Mouse (Mus musculus): ENCODE measurements around the gene Eme2. TPM values are rescaled to one million over a fixed set of nuclear protein-coding genes. Genes with fewer than 3 reads are reported as not detected.

Gene Eme2
- polyA plus RNA-seq, 1 experiment from 2014 or later = 12.2 TPM

DNA sequence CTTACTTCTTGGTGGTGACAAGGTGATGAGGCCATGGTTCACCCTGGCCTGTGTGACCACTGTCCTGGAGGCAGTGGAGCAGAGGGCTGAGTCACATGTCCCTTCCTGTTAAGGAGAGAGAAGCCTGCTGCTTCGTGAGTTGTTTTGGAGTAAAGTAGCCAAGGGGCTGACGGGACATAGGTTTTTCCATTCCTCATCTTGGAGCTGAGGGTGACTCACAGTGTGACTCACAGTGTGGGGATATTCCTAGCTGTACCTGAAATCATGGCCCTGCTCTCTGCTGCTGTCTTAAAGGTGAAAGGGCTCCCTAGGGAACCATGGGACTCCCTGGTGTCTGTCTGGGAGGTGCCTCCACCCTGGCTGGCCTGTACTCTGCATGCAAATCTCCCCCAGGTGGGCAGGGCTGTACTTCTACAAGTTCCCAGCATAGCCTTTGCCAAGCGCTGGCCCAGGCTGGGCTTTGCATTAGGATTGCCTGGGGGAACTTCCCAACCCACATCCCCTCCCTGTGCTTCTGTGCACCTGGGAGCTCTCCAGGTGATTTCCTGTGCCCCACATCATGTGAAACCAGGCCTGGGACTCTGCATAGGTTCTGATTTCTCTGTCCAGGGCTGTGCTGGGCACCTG lies 38.9 kb downstream of the Eme2 start:
- Histone ChIP-seq H3K36me3 (ENCODE audit: control insufficient read depth, insufficient read depth) (peaks cover 27% of the 10 kb centered on the region), H3K27ac (ENCODE audit: low read length) (peak overlapping the region; percentile 40)

DNA sequence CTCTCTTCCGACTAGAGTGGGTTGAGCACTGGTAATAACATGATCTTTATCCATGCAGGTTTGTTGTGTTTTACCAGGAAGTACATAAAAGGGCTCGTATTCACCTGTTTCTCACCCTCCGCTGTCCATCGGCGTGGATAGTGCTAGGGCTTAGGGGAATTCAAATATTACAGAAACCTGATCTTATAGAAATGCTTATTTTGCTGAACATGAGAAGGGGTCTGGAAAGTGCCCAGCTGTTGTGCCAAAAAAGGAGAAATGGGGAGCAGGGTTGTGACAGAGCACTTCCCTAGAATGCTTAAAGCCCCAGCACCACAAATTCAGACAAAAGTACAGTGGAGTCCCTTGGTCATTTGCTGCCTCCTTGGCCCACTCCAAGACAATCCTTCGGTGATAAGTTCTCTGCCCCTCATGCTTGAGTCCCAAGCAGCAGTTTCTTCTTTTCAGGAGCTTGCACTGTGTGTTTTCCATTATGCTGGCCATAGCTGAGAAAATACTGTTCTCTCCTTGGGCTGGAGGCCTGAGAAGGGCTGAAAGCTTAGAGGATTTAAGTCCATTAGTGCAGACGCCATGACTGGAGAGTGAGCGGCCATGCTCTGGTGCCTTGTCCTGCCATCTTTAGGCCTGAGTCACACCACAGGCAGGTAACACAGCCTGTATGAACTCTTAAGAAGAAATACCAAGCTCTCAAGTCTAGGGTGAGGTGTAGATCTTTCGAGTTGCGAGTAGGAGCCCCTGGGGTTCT lies 43.3 kb downstream of the Eme2 start:
- Histone ChIP-seq H3K36me3 (ENCODE audit: control insufficient read depth, insufficient read depth) (peaks cover 25% of the 10 kb centered on the region), H3K9ac (ENCODE audit: low read depth, low read length) (peak overlapping the region; percentile 93), H3K4me2 (ENCODE audit: low read depth, low read length) (peak overlapping the region; percentile 87), H3K27ac (ENCODE audit: low read length) (peak overlapping the region; percentile 99; the same call in 1 of the 2 replicates), H3K27me3 (ENCODE audit: control insufficient read depth, insufficient read depth, low read depth, low read length) (no peaks in the 10 kb centered on the region), H3K4me3 (ENCODE audit: low read depth, low read length) (peak overlapping the region; percentile 98), H3K4me1 (ENCODE audit: control insufficient read depth, low read depth, low read length) (peaks cover 20% of the 10 kb centered on the region), H3K9me3 (replicated peaks; ENCODE audit: control insufficient read depth, low read length) (no peaks in the 10 kb centered on the region)
- WGBS (ENCODE audit: insufficient replicate concordance) = 77% methylated on average over 10 of the region's 10 CpGs
- ATAC-seq (ENCODE audit: low read depth) = no peak

More for the DNA sequence above, 38.9 kb downstream of the Eme2 start:
- H3K9ac ChIP-seq (ENCODE audit: low read depth, low read length) = no peak overlapping the region
- ATAC-seq (ENCODE audit: low read depth) = no peak
- 83% methylated on average over 3 of the region's 3 CpGs for WGBS (ENCODE audit: insufficient replicate concordance)
- H3K27me3 ChIP-seq (ENCODE audit: control insufficient read depth, insufficient read depth, low read depth, low read length) = no peaks in the 10 kb centered on the region
- no peak overlapping the region for H3K4me2 ChIP-seq (ENCODE audit: low read depth, low read length)
- H3K4me1 ChIP-seq (ENCODE audit: control insufficient read depth, low read depth, low read length) = peaks cover 50% of the 10 kb centered on the region
- H3K4me3 ChIP-seq (ENCODE audit: low read depth, low read length) = no peak overlapping the region
- no peaks in the 10 kb centered on the region for H3K9me3 ChIP-seq (replicated peaks; ENCODE audit: control insufficient read depth, low read length)

DNA sequence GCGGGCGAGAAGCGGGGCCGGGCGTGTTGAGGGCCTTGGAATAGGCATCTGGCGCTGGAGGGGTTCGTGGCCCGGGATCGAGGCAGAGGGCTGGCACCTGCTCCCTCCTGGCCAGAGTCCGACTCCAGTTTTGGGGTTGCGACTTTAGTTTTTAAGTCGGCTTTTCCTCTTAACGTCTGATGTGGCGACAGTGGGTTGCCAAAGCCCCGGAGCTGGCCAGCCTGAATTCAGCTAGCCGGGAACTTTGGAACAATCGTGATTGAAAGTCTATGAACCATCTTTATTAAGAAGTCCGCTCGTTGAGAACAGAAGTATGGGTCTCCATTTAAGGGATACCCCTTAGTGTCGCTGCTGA lies 44.1 kb downstream of the Eme2 start:
- under 1% methylated on average over 20 of the region's 20 CpGs for WGBS (ENCODE audit: insufficient replicate concordance)
- Histone ChIP-seq H3K4me3 (ENCODE audit: low read depth, low read length) (peak overlapping the region; percentile 98), H3K4me2 (ENCODE audit: low read depth, low read length) (peak overlapping the region; percentile 87), H3K4me1 (ENCODE audit: control insufficient read depth, low read depth, low read length) (peaks cover 15% of the 10 kb centered on the region), H3K27ac (ENCODE audit: low read length) (peak overlapping the region; percentile 99), H3K27me3 (ENCODE audit: control insufficient read depth, insufficient read depth, low read depth, low read length) (no peaks in the 10 kb centered on the region), H3K9ac (ENCODE audit: low read depth, low read length) (peak overlapping the region; percentile 93), H3K9me3 (replicated peaks; ENCODE audit: control insufficient read depth, low read length) (no peaks in the 10 kb centered on the region), H3K36me3 (ENCODE audit: control insufficient read depth, insufficient read depth) (peaks cover 25% of the 10 kb centered on the region)
- no peak for ATAC-seq (ENCODE audit: low read depth)

DNA sequence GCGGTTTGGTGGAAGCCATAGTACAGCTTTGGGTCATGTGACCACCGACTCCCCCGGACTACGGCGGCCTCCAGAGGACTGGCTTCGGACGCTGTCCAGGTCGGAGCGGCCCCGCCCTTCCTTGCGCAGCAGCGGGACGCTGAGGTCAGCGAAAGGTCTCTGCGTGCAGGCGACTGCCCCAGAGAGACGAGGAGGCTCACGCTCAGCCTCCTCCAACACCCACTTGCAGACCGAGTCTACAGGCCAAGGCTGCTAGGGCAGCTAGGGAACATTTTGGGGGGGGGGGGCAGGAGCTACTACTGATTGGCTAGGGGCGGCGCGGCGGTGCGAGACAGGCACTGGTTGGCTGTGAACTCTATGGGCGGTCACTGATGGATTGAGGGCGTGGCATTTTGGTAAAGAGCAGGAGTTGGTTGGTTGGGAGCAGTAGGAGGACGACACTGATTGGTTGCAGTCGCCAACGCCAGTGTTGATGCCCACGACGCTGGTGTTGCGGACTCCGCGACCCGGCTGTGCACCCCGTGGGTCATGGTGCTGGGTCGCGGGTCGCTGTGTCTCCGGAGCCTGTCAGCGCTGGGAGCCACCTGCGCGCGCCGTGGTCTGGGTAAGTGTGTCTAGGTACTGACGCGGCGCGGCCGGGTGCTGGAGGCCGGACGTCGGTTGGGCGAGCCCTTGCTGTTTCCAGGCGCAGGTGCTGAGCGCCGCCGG lies 44.7 kb downstream of the Eme2 start, which contains the start of gene Fahd1:
Fahd1 (minus strand) TSS at position 300 of the 708 bp plus-strand sequence.
- ATAC-seq (ENCODE audit: low read depth) = peak; percentile 89
- WGBS (ENCODE audit: insufficient replicate concordance) = under 1% methylated on average over 58 of the region's 58 CpGs

GRCm38 (mm10) chr17:24849733-24850064 lies 45.2 kb downstream of the Eme2 start:
- Histone ChIP-seq H3K36me3 (ENCODE audit: control insufficient read depth, insufficient read depth) (peaks cover 19% of the 10 kb centered on the region), H3K9ac (ENCODE audit: low read depth, low read length) (peak overlapping the region; percentile 93), H3K4me2 (ENCODE audit: low read depth, low read length) (peak overlapping the region; percentile 72), H3K4me1 (ENCODE audit: control insufficient read depth, low read depth, low read length) (peaks cover 15% of the 10 kb centered on the region), H3K4me3 (ENCODE audit: low read depth, low read length) (peak overlapping the region; percentile 98), H3K27me3 (ENCODE audit: control insufficient read depth, insufficient read depth, low read depth, low read length) (no peaks in the 10 kb centered on the region), H3K27ac (ENCODE audit: low read length) (peak overlapping the region; percentile 99), H3K9me3 (replicated peaks; ENCODE audit: control insufficient read depth, low read length) (no peaks in the 10 kb centered on the region)
- WGBS (ENCODE audit: insufficient replicate concordance) = under 1% methylated on average over 21 of the region's 21 CpGs
- ATAC-seq (ENCODE audit: low read depth) = peak; percentile 22

More for the DNA sequence above, 44.7 kb downstream of the Eme2 start, which contains the start of gene Fahd1:
- Histone ChIP-seq H3K9ac (ENCODE audit: low read depth, low read length) (peak within 1 kb of the TSS; percentile 93), H3K4me2 (ENCODE audit: low read depth, low read length) (peak within 1 kb of the TSS; percentile 87), H3K4me3 (ENCODE audit: low read depth, low read length) (peak within 1 kb of the TSS; percentile 98), H3K27ac (ENCODE audit: low read length) (peak within 1 kb of the TSS; percentile 99), H3K4me1 (ENCODE audit: control insufficient read depth, low read depth, low read length) (peaks cover 15% of the 10 kb centered on the region), H3K9me3 (replicated peaks; ENCODE audit: control insufficient read depth, low read length) (no peaks in the 10 kb centered on the region), H3K27me3 (ENCODE audit: control insufficient read depth, insufficient read depth, low read depth, low read length) (no peaks in the 10 kb centered on the region), H3K36me3 (ENCODE audit: control insufficient read depth, insufficient read depth) (peaks cover 20% of the 10 kb centered on the region)

DNA sequence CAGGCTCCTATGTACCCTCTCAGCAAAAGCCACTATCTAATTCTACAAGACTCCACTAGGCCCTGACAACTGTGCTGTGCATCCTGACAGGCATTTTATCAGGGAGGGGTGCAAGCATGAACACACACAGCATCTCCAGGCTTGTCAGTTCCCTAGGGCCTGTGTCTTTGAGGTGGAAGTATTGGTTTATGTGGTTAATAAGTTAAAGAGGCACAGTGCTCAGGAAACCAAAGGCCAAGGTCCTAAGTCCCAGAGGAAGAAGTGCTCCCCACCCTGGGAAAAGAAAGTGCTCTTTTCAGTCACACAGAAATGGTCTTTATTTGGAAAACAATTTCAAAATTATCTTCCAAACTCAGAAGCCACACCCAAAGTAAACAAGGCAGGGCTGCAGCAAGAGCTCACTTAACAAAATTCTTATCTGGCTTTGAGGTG lies 46.3 kb downstream of the Eme2 start:
- ATAC-seq (ENCODE audit: low read depth) = peak; percentile 38
- Histone ChIP-seq H3K4me1 (ENCODE audit: control insufficient read depth, low read depth, low read length) (peaks cover 15% of the 10 kb centered on the region), H3K9ac (ENCODE audit: low read depth, low read length) (peak overlapping the region; percentile 68), H3K27ac (ENCODE audit: low read length) (peak overlapping the region; percentile 98), H3K27me3 (ENCODE audit: control insufficient read depth, insufficient read depth, low read depth, low read length) (no peaks in the 10 kb centered on the region), H3K36me3 (ENCODE audit: control insufficient read depth, insufficient read depth) (peaks cover 12% of the 10 kb centered on the region), H3K4me2 (ENCODE audit: low read depth, low read length) (peak overlapping the region; percentile 72), H3K9me3 (replicated peaks; ENCODE audit: control insufficient read depth, low read length) (no peaks in the 10 kb centered on the region), H3K4me3 (ENCODE audit: low read depth, low read length) (peak overlapping the region; percentile 98)

DNA sequence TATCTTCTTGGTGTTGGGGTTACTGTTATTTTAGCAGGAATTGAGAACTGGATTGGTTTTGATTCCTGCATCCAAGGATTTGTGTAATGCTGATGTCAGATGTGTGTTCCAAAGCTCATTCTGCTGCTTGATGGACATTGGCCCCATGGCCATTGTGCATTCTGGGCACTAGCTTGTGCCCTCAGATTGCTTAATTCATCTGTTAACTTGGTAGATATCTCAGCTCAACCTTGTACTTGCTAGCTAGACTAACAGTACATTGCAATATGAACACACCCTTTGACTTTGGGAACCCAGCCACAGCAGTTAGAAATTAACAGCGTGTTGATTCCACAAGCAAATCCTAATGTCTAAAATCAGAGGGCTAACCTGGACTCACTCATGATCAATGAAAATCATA lies 47.5 kb downstream of the Eme2 start:
- Histone ChIP-seq H3K4me3 (ENCODE audit: low read depth, low read length) (peak overlapping the region; percentile 47), H3K4me2 (ENCODE audit: low read depth, low read length) (peak overlapping the region; percentile 72), H3K9ac (ENCODE audit: low read depth, low read length) (peak overlapping the region; percentile 49), H3K27me3 (ENCODE audit: control insufficient read depth, insufficient read depth, low read depth, low read length) (no peaks in the 10 kb centered on the region), H3K36me3 (ENCODE audit: control insufficient read depth, insufficient read depth) (no peaks in the 10 kb centered on the region; the same call in 1 of the 2 replicates), H3K4me1 (ENCODE audit: control insufficient read depth, low read depth, low read length) (peaks cover 15% of the 10 kb centered on the region), H3K27ac (ENCODE audit: low read length) (peak overlapping the region; percentile 73), H3K9me3 (replicated peaks; ENCODE audit: control insufficient read depth, low read length) (no peaks in the 10 kb centered on the region)
- 77% methylated on average over 1 of the region's 1 CpGs for WGBS (ENCODE audit: insufficient replicate concordance)
- ATAC-seq (ENCODE audit: low read depth) = no peak

DNA sequence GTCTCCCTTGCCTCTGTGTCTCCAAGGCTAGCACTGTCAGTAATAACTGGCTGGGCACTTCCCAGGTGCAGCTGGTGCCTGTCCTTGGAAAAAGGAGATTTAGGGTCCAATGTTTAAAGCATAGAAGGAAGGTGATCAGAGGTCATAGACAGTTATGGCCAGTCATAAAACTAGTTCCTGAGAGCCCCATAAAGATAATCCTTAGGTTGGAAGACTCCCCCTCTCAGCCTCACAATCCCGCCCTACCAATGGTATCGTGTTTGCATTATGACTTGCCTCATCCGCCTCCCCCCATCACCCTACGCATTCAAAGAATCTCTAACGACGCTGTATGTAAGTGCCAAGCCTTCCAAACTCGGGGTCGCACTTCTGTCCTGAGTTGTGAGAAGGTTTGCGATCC lies 50.4 kb downstream of the Eme2 start:
- no peak overlapping the region for H3K9ac ChIP-seq (ENCODE audit: low read depth, low read length)
- no peaks in the 10 kb centered on the region; the same call in 1 of the 2 replicates for H3K36me3 ChIP-seq (ENCODE audit: control insufficient read depth, insufficient read depth)
- H3K4me1 ChIP-seq (ENCODE audit: control insufficient read depth, low read depth, low read length) = peaks cover 9% of the 10 kb centered on the region
- H3K4me3 ChIP-seq (ENCODE audit: low read depth, low read length) = no peak overlapping the region
- H3K4me2 ChIP-seq (ENCODE audit: low read depth, low read length) = no peak overlapping the region
- H3K27me3 ChIP-seq (ENCODE audit: control insufficient read depth, insufficient read depth, low read depth, low read length) = 0 out of 2 replicates have a peak, but pooled peaks cover 3% of the 10 kb centered on the region
- whole genome bisulfite sequencing (ENCODE audit: insufficient replicate concordance) = 56% methylated on average over 9 of the region's 9 CpGs
- H3K9me3 ChIP-seq (replicated peaks; ENCODE audit: control insufficient read depth, low read length) = no peaks in the 10 kb centered on the region
- no peak for ATAC-seq (ENCODE audit: low read depth)
- H3K27ac ChIP-seq (ENCODE audit: low read length) = no peak overlapping the region

All from liver, embryonic 16.5 days (tissue).